Mouse (Mus musculus) megakaryocyte, embryonic 14.5 days (primary cell): Measurements from ENCODE around the gene Gm21762.
"Not testable (repeated sequence)": the region's sequence is repeated elsewhere in the genome, so short reads cannot be mapped to it uniquely, and the experiment has no call there.

ENCODE experiments used
- FLI1 ChIP-seq: IDR thresholded peaks from 2 replicates; pipeline ENCODE4 v1.6.1; 2012; ENCODE audit warnings: low read length, inconsistent platforms, mixed read lengths
- GATA1 ChIP-seq: IDR thresholded peaks from 3 replicates; pipeline ENCODE4 v1.6.1; 2012; ENCODE audit warnings: mixed read lengths, low read length, inconsistent platforms, borderline replicate concordance

- not testable (repeated sequence) for TF ChIP-seq GATA1, FLI1
These were observed 7.4 kb upstream of the Gm21762 start for GRCm38 (mm10) chr13:120223012-120223659.
